Mouse (Mus musculus) adrenal gland, postnatal 25 days (tissue): ENCODE data around the gene Lap3. TPM values are rescaled to one million over a fixed set of nuclear protein-coding genes. Genes with fewer than 3 reads are reported as not detected.

Experiments used
- total RNA-seq: library from RNA; stranded (reverse); gene quantifications from 2 replicates; pipeline ENCODE4 v1.2.3, GENCODE M21; 2021

The Lap3 gene
- total RNA-seq, 1 experiment from 2014 or later: 54.5 TPM

Other genes starting within 250 kb of the Lap3 start
- gene Qdpr, start 43.1 kb upstream of the Lap3 start, total RNA-seq: 121 and 129 TPM in 2 replicates
- gene Clrn2, start 39.6 kb upstream of the Lap3 start, total RNA-seq: not detected in 2 replicates
- 90.1 and 100 TPM in 2 replicates for gene Med28, start 26.9 kb downstream of the Lap3 start, total RNA-seq
- 0.29 and 0.30 TPM in 2 replicates for gene Fam184b, start 146.2 kb downstream of the Lap3 start, total RNA-seq
- gene Ncapg, start 176.5 kb downstream of the Lap3 start, total RNA-seq: 3.4 and 4.7 TPM in 2 replicates